Mouse (Mus musculus) kidney, embryonic 14.5 days (tissue): ENCODE data around the gene Tpbgl. TPM values are rescaled to one million over a fixed set of nuclear protein-coding genes. Genes with fewer than 3 reads are reported as not detected.

Source experiments
- ATAC-seq: fragments of 200-750 bp; cut with Nextera tagmentation; 2 replicates; pipeline ENCODE4 v1.8.0; 2017; ENCODE audit warnings: moderate number of reproducible peaks, mild to moderate bottlenecking, moderate TSS enrichment, moderate library complexity; ENCODE audit not compliant: low FRiP score, low TSS enrichment
- H3K27ac ChIP-seq: fragments of 300-500 bp; sonication (generic); 2 replicates; pipeline ENCODE4 v1.5.1; 2014; ENCODE audit warnings: low read depth, mild to moderate bottlenecking, low read length, moderate library complexity, mixed read lengths
- H3K27me3 ChIP-seq: fragments of 300-500 bp; sonication (generic); 2 replicates; pipeline ENCODE4 v1.6.1; 2014; ENCODE audit warnings: mild to moderate bottlenecking, low read length; ENCODE audit not compliant: control insufficient read depth, insufficient read depth
- H3K36me3 ChIP-seq: fragments of 300-500 bp; sonication (generic); 2 replicates; pipeline ENCODE4 v1.6.1; 2014; ENCODE audit warnings: low read length, mixed read lengths; ENCODE audit not compliant: control insufficient read depth, insufficient read depth
- H3K4me1 ChIP-seq: fragments of 300-500 bp; sonication (generic); 2 replicates; pipeline ENCODE4 v1.6.1; 2014; ENCODE audit warnings: low read length, mixed read lengths; ENCODE audit not compliant: control insufficient read depth, insufficient read depth
- H3K4me2 ChIP-seq: fragments of 300-500 bp; sonication (generic); replicated peaks from 2 replicates; pipeline ENCODE4 v1.6.1; 2014; ENCODE audit warnings: low read depth, mild to moderate bottlenecking, low read length
- H3K4me3 ChIP-seq: fragments of 300-500 bp; sonication (generic); 2 replicates; pipeline ENCODE4 v1.5.1; 2014; ENCODE audit warnings: mild to moderate bottlenecking, low read length
- H3K9ac ChIP-seq: fragments of 300-500 bp; sonication (generic); 2 replicates; pipeline ENCODE4 v1.6.1; 2014; ENCODE audit warnings: low read depth, mild to moderate bottlenecking, low read length, moderate library complexity
- H3K9me3 ChIP-seq: fragments of 300-500 bp; sonication (generic); 2 replicates; pipeline ENCODE4 v1.6.1; 2016; ENCODE audit warnings: low read length; ENCODE audit not compliant: control insufficient read depth
- WGBS: fragments of 180-500 bp; shearing (Covaris S2); extraction: QIAGEN DNeasy Blood & Tissue Kit; methylation state at CpG from one replicate; pipeline ENCODE4 v1.1.7; 2014; 5-methylcytosine and 5-hydroxymethylcytosine counted together
- polyA plus RNA-seq: library from polyadenylated mRNA; unstranded; fragments of >200 nt; fragmentation: Nextera tagmentation; extraction: Ambion mirVana; gene quantifications from 2 replicates; pipeline ENCODE4 v1.2.1, GENCODE M21; 2014

The Tpbgl gene
- polyA plus RNA-seq, 1 experiment from 2014 or later, result 0.83 TPM

GRCm38 (mm10) chr7:99618860-99619259, 8.0 kb downstream of the Tpbgl start:
- no peak for ATAC-seq
- H3K4me3 ChIP-seq, result no peak overlapping the region
- H3K27ac ChIP-seq, result no peak overlapping the region
- no peak overlapping the region for H3K9ac ChIP-seq
- peaks cover 9% of the 10 kb centered on the region; the same call in 1 of the 2 replicates for H3K27me3 ChIP-seq
- no peaks in the 10 kb centered on the region for H3K36me3 ChIP-seq
- H3K4me2 ChIP-seq, result no peak overlapping the region
- H3K9me3 ChIP-seq, result no peaks in the 10 kb centered on the region
- WGBS, result 8% methylated on average over 3 of the region's 3 CpGs
- 0 out of 2 replicates have a peak, but pooled peaks cover 5% of the 10 kb centered on the region for H3K4me1 ChIP-seq

- no peaks in the 10 kb centered on the region for H3K9me3 ChIP-seq
- WGBS, result 60% methylated on average over 2 of the region's 2 CpGs
- no peaks in the 10 kb centered on the region for H3K36me3 ChIP-seq
- peaks cover 6% of the 10 kb centered on the region; the same call in 1 of the 2 replicates for H3K27me3 ChIP-seq
- 0 out of 2 replicates have a peak, but pooled peaks cover 5% of the 10 kb centered on the region for H3K4me1 ChIP-seq
- no peak overlapping the region for H3K4me2 ChIP-seq
- no peak for ATAC-seq
- H3K4me3 ChIP-seq, result no peak overlapping the region
- no peak overlapping the region for H3K27ac ChIP-seq
- H3K9ac ChIP-seq, result no peak overlapping the region
Measured at GRCm38 (mm10) chr7:99618264-99618663, 8.6 kb downstream of the Tpbgl start.

GRCm38 (mm10) chr7:99607632-99608031, 19.3 kb downstream of the Tpbgl start:
- Histone ChIP-seq H3K27me3 (no peaks in the 10 kb centered on the region), H3K9me3 (no peaks in the 10 kb centered on the region), H3K4me3 (no peak overlapping the region), H3K9ac (no peak overlapping the region), H3K27ac (no peak overlapping the region), H3K4me1 (no peaks in the 10 kb centered on the region), H3K36me3 (no peaks in the 10 kb centered on the region), H3K4me2 (no peak overlapping the region)
- no peak for ATAC-seq
- WGBS, result 41% methylated on average over 2 of the region's 2 CpGs

- 63% methylated on average over 3 of the region's 3 CpGs for WGBS
Measured at GRCm38 (mm10) chr7:99606766-99607165, 20.1 kb downstream of the Tpbgl start.

GRCm38 (mm10) chr7:99606303-99606702, 20.6 kb downstream of the Tpbgl start:
- Histone ChIP-seq H3K9ac (no peak overlapping the region), H3K4me3 (no peak overlapping the region), H3K27me3 (no peaks in the 10 kb centered on the region), H3K9me3 (no peaks in the 10 kb centered on the region), H3K4me2 (no peak overlapping the region), H3K36me3 (no peaks in the 10 kb centered on the region), H3K4me1 (no peaks in the 10 kb centered on the region), H3K27ac (no peak overlapping the region)
- no peak for ATAC-seq
- 68% methylated on average over 11 of the region's 11 CpGs for WGBS

More at GRCm38 (mm10) chr7:99606766-99607165, 20.1 kb downstream of the Tpbgl start:
- Histone ChIP-seq H3K36me3 (no peaks in the 10 kb centered on the region), H3K27ac (no peak overlapping the region), H3K27me3 (no peaks in the 10 kb centered on the region), H3K4me1 (no peaks in the 10 kb centered on the region), H3K9ac (no peak overlapping the region), H3K4me3 (no peak overlapping the region), H3K9me3 (no peaks in the 10 kb centered on the region), H3K4me2 (no peak overlapping the region)
- ATAC-seq, result no peak

GRCm38 (mm10) chr7:99605058-99605457, 21.8 kb downstream of the Tpbgl start:
- H3K4me3 ChIP-seq, result no peak overlapping the region
- no peak overlapping the region for H3K9ac ChIP-seq
- no peaks in the 10 kb centered on the region for H3K9me3 ChIP-seq
- H3K27ac ChIP-seq, result no peak overlapping the region
- H3K4me2 ChIP-seq, result no peak overlapping the region
- ATAC-seq, result no peak; the same call in 1 of the 2 replicates
- H3K4me1 ChIP-seq, result no peaks in the 10 kb centered on the region
- 89% methylated on average over 2 of the region's 2 CpGs for WGBS
- H3K27me3 ChIP-seq, result no peaks in the 10 kb centered on the region
- no peaks in the 10 kb centered on the region for H3K36me3 ChIP-seq

- ATAC-seq, result no peak
- H3K27me3 ChIP-seq, result no peaks in the 10 kb centered on the region
- WGBS, result 85% methylated on average over 8 of the region's 8 CpGs
- H3K9ac ChIP-seq, result no peak overlapping the region
- H3K36me3 ChIP-seq, result no peaks in the 10 kb centered on the region
- no peaks in the 10 kb centered on the region for H3K9me3 ChIP-seq
- no peaks in the 10 kb centered on the region for H3K4me1 ChIP-seq
- H3K4me2 ChIP-seq, result no peak overlapping the region
- H3K4me3 ChIP-seq, result no peak overlapping the region
- H3K27ac ChIP-seq, result no peak overlapping the region
Measured at GRCm38 (mm10) chr7:99603875-99604662, 22.8 kb downstream of the Tpbgl start.

- no peaks in the 10 kb centered on the region for H3K27me3 ChIP-seq
- WGBS, result 78% methylated on average over 4 of the region's 4 CpGs
- no peak overlapping the region for H3K4me3 ChIP-seq
- H3K4me1 ChIP-seq, result no peaks in the 10 kb centered on the region
- no peak overlapping the region for H3K4me2 ChIP-seq
- H3K36me3 ChIP-seq, result peaks cover 13% of the 10 kb centered on the region; the same call in 1 of the 2 replicates
- no peak for ATAC-seq
- no peaks in the 10 kb centered on the region for H3K9me3 ChIP-seq
- H3K27ac ChIP-seq, result no peak overlapping the region
- no peak overlapping the region for H3K9ac ChIP-seq
Measured at GRCm38 (mm10) chr7:99598722-99599121, 28.2 kb downstream of the Tpbgl start.
